Mouse (Mus musculus) small intestine, adult 2 months (tissue): ENCODE results near the gene Tes. TPM values are rescaled to one million over a fixed set of nuclear protein-coding genes. Genes with fewer than 3 reads are reported as not detected.

Experiments used
- H3K27ac ChIP-seq: fragments of 200-500 bp; 2 replicates; pipeline ENCODE4 v1.5.1; 2012; ENCODE audit warnings: low read depth, low read length, control low read depth, inconsistent platforms; ENCODE audit not compliant: insufficient read depth
- H3K27me3 ChIP-seq: fragments of 200-500 bp; 2 replicates; pipeline ENCODE4 v1.6.1; 2012; ENCODE audit warnings: mild to moderate bottlenecking, moderate library complexity, low read length, inconsistent platforms; ENCODE audit not compliant: control insufficient read depth, insufficient read depth
- H3K36me3 ChIP-seq: fragments of 200-500 bp; 2 replicates; pipeline ENCODE4 v1.6.1; 2012; ENCODE audit warnings: mild to moderate bottlenecking, low read length, control low read depth, inconsistent platforms; ENCODE audit not compliant: control insufficient read depth, insufficient read depth
- H3K4me1 ChIP-seq: fragments of 200-500 bp; 2 replicates; pipeline ENCODE4 v1.6.1; 2012; ENCODE audit warnings: low read length, inconsistent platforms, mixed read lengths; ENCODE audit not compliant: control insufficient read depth, insufficient read depth, insufficient read length
- H3K4me3 ChIP-seq: fragments of 200-500 bp; 2 replicates; pipeline ENCODE4 v1.5.1; 2012; ENCODE audit warnings: low read depth, mild to moderate bottlenecking, control low read depth, inconsistent platforms, low read length, moderate library complexity
- CTCF ChIP-seq: fragments of 200-500 bp; IDR thresholded peaks from 2 replicates; pipeline ENCODE4 v1.5.1; 2012; ENCODE audit warnings: low read depth, mild to moderate bottlenecking, control low read depth, inconsistent platforms, low read length, moderate library complexity, mixed read lengths; ENCODE audit not compliant: insufficient replicate concordance, insufficient read length; ENCODE audit errors: extremely low read depth
- POLR2A ChIP-seq: fragments of 200-500 bp; IDR thresholded peaks from 2 replicates; pipeline ENCODE4 v1.6.1; 2012; ENCODE audit warnings: low read depth, mild to moderate bottlenecking, control low read depth, inconsistent platforms, low read length, moderate library complexity
- WGBS: fragments of 180-500 bp; shearing (Covaris S2); methylation state at CpG from one replicate; pipeline ENCODE4 v1.1.7; 2018; 5-methylcytosine and 5-hydroxymethylcytosine counted together
- polyA plus RNA-seq: library from polyadenylated mRNA; depleted of rRNA; stranded (reverse); fragments of >200 nt; gene quantifications from 2 replicates; pipeline ENCODE4 v1.2.3, GENCODE M21; 2012

Gene Tes
- polyA plus RNA-seq, 1 experiment, result 107 TPM

GRCm38 (mm10) chr6:17099477-17100130 is 34.7 kb downstream of the Tes start:
- Histone ChIP-seq H3K4me1 (no peaks in the 10 kb centered on the region), H3K36me3 (peaks cover 52% of the 10 kb centered on the region), H3K27me3 (no peaks in the 10 kb centered on the region), H3K27ac (no peak overlapping the region), H3K4me3 (no peak overlapping the region)
- WGBS, result 89% methylated on average over 25 of the region's 25 CpGs
- TF ChIP-seq POLR2A (no peak), CTCF (no peak)

- no peak for TF ChIP-seq POLR2A
- Histone ChIP-seq H3K4me3 (no peak overlapping the region), H3K27me3 (no peaks in the 10 kb centered on the region), H3K27ac (no peak overlapping the region), H3K4me1 (no peaks in the 10 kb centered on the region), H3K36me3 (peaks cover 24% of the 10 kb centered on the region)
Observed at GRCm38 (mm10) chr6:17105714-17106113, 40.8 kb downstream of the Tes start.

- peaks cover 19% of the 10 kb centered on the region for H3K36me3 ChIP-seq
- no peak overlapping the region for H3K27ac ChIP-seq
- TF ChIP-seq CTCF, result no peak
- no peak for TF ChIP-seq POLR2A
- WGBS, result 93% methylated on average over 5 of the region's 5 CpGs
- H3K27me3 ChIP-seq, result no peaks in the 10 kb centered on the region
- H3K4me1 ChIP-seq, result no peaks in the 10 kb centered on the region
- no peak overlapping the region for H3K4me3 ChIP-seq
Observed at GRCm38 (mm10) chr6:17106493-17106892, 41.5 kb downstream of the Tes start.

DNA sequence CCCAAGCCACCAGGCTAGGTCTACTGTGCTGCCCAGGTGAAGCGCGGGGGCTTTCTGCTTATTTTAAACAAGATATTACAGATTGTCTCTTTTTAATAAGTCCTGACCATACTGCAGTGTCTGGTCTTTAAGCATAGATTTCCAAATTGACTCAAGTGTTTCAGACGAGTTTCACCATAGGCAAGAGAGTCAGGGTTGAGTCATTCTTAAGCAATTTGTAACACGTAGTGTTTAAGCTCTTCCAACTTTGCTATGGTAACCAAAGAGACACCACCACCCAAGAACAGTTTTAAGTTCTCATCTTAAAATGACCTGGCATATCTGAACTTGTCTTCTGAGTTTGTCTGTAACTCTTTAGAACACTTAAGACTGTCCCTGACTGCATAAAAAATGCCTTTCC is 44.3 kb downstream of the Tes start:
- peaks cover 6% of the 10 kb centered on the region for H3K36me3 ChIP-seq
- no peak overlapping the region for H3K4me3 ChIP-seq
- 65% methylated on average over 4 of the region's 4 CpGs for WGBS
- H3K4me1 ChIP-seq, result no peaks in the 10 kb centered on the region
- no peak overlapping the region for H3K27ac ChIP-seq
- no peaks in the 10 kb centered on the region for H3K27me3 ChIP-seq
- no peak for TF ChIP-seq POLR2A

DNA sequence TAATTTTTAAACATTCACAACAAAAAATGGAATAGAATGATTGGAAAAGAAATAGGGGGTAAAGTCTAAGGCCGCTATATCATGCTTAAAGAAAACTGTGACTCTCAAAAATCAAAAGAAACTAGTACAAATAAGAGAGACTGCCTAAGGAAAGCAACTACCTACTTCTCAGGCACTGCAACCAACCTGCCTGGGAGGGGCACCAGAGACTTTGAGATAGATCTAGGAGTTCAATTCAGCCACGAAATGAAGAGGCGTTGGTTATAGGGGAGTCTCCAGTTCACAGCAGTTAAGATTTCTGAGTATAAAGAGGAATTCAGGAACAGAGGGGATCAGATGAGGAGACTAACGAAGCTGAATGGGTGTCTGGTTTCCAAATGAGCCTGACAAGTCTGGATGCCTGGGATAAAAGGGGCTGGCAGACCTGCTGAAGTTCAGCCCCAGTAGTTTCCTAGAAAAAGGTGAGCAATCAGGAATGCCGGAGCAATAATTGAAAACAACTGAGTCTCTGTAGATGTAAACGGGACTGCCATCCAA is 45.7 kb downstream of the Tes start:
- TF ChIP-seq CTCF (no peak), POLR2A (no peak)
- no peak overlapping the region for H3K4me3 ChIP-seq
- H3K27ac ChIP-seq, result no peak overlapping the region
- 68% methylated on average over 6 of the region's 6 CpGs for WGBS
- H3K4me1 ChIP-seq, result no peaks in the 10 kb centered on the region
- no peaks in the 10 kb centered on the region for H3K36me3 ChIP-seq
- no peaks in the 10 kb centered on the region for H3K27me3 ChIP-seq

DNA sequence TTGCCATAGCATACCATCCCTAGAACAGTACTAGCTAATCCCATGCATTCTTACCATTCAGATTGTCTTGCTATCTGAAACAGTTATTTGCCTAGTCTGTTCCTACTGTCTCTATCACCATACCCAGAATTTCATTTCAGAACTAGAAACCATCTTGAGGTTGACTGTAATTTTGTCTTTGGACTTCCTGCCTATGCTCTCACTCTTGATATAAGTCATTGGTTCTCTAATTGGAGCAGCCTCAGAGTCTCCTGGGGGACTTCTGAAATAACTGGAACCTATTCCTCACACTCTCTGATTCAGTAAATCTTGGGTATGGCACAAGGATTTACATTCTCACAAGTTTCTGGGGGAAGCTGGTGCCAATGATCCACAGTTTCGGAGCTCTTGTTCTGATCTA is 47.1 kb downstream of the Tes start:
- TF ChIP-seq POLR2A (no peak), CTCF (no peak)
- Histone ChIP-seq H3K4me3 (no peak overlapping the region), H3K27me3 (no peaks in the 10 kb centered on the region), H3K4me1 (no peaks in the 10 kb centered on the region), H3K36me3 (no peaks in the 10 kb centered on the region), H3K27ac (no peak overlapping the region)
- WGBS, result 92% methylated on average over 1 of the region's 1 CpGs

- H3K27ac ChIP-seq, result no peak overlapping the region
- H3K4me3 ChIP-seq, result no peak overlapping the region
- 77% methylated on average over 2 of the region's 2 CpGs for WGBS
- H3K4me1 ChIP-seq, result no peaks in the 10 kb centered on the region
- no peaks in the 10 kb centered on the region for H3K27me3 ChIP-seq
- H3K36me3 ChIP-seq, result no peaks in the 10 kb centered on the region
- no peak for TF ChIP-seq POLR2A
Observed at GRCm38 (mm10) chr6:17112990-17113389, 48.0 kb downstream of the Tes start.

- TF ChIP-seq POLR2A (no peak), CTCF (no peak)
- 75% methylated on average over 5 of the region's 5 CpGs for WGBS
Observed at GRCm38 (mm10) chr6:17114588-17114987, 49.6 kb downstream of the Tes start.

More at GRCm38 (mm10) chr6:17114588-17114987, 49.6 kb downstream of the Tes start:
- no peaks in the 10 kb centered on the region for H3K4me1 ChIP-seq
- H3K4me3 ChIP-seq, result no peak overlapping the region
- H3K36me3 ChIP-seq, result no peaks in the 10 kb centered on the region
- H3K27me3 ChIP-seq, result no peaks in the 10 kb centered on the region
- H3K27ac ChIP-seq, result no peak overlapping the region
